11 mouse cellular contexts compared by ENCODE assay signal in the genomic region with DNA sequence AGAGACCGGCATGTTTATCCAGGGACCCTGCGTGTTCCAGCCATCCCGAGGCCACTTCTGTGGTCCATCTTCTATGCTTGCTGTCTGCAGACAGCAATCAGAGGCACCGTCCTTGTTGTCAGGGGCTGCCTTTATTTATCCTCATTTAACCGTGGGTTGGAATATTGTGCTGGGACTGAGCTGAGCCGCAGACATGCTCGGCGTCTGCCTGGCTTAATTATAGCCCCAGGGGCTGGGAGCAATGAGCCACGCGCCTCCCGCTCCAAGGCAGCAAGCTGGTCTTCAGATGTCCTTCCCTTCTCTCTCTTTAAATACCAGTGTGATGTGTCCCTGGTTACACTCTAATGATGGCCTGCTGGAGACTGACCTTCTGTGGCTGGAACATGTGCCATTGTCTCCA. TPM values are rescaled to one million over a fixed set of nuclear protein-coding genes. Genes with fewer than 3 reads are reported as not detected.
DNase-seq lines count a peak whose midpoint lies in the region; ATAC-seq and TF ChIP-seq lines count a peak whose summit lies in the region.
"Had no signal": no experiment of that assay in that cellular context is flagged by ENCODE, and none has a peak within 500 bp of the region (broad histone marks: within the 10 kb centered on the region; RNA-seq: fewer than 3 reads in every experiment).

No protein-coding gene starts in this region.

- peaks cover 44% of the 10 kb centered on the region for H3K4me1 ChIP-seq in midbrain, embryonic 10.5 days
- peaks cover 15% of the 10 kb centered on the region; the same call in 1 of the 2 replicates for H3K4me1 ChIP-seq in midbrain, postnatal 0 days (ENCODE audit: insufficient read depth, low read length)
- H3K4me1 ChIP-seq in forebrain, embryonic 12.5 days = peaks cover 47% of the 10 kb centered on the region
- H3K4me1 ChIP-seq in hindbrain, embryonic 15.5 days (replicated peaks) = peaks cover 36% of the 10 kb centered on the region
- peaks cover 21% of the 10 kb centered on the region for H3K4me1 ChIP-seq in neural tube, embryonic 14.5 days (ENCODE audit: control insufficient read depth, insufficient read depth, low read length)
- no peaks in the 10 kb centered on the region for H3K4me1 ChIP-seq in cerebellum, adult 2 months (ENCODE audit: control insufficient read depth, insufficient read depth, low read length)

- DNase-seq in midbrain, embryonic 10.5 days (ENCODE audit: low spot score) = no peak
- DNase-seq in midbrain, postnatal 0 days (ENCODE audit: low spot score) = no peak
- DNase-seq in left cerebral cortex, postnatal 25 days (ENCODE audit: low spot score in 2 of 2) = no peak
- no peak for DNase-seq in MN1 (ENCODE audit: low spot score)
- no peak for DNase-seq in cerebellum, adult 2 months

- no peak overlapping the region for H3K9ac ChIP-seq in midbrain, postnatal 0 days (replicated peaks; ENCODE audit: low read length, poor library complexity, severe bottlenecking)
- 0 out of 2 replicates have a peak overlapping the region, but pooled peaks have one; percentile 9 for H3K9ac ChIP-seq in forebrain, embryonic 12.5 days
- H3K9ac ChIP-seq in hindbrain, embryonic 15.5 days = no peak overlapping the region
- H3K9ac ChIP-seq in neural tube, embryonic 14.5 days (replicated peaks; ENCODE audit: low read depth, low read length) = no peak overlapping the region
- H3K9ac ChIP-seq: embryonic facial prominence, embryonic 13.5 days; liver, embryonic 12.5 days had no signal

- no peak overlapping the region for H3K4me3 ChIP-seq in midbrain, embryonic 10.5 days
- H3K4me3 ChIP-seq in midbrain, postnatal 0 days (ENCODE audit: low read depth, low read length) = no peak overlapping the region
- H3K4me3 ChIP-seq in forebrain, embryonic 12.5 days (replicated peaks) = no peak overlapping the region
- H3K4me3 ChIP-seq in hindbrain, embryonic 15.5 days = no peak overlapping the region
- no peak overlapping the region for H3K4me3 ChIP-seq in neural tube, embryonic 14.5 days (ENCODE audit: low read depth, low read length)
- H3K4me3 ChIP-seq in cerebellum, adult 2 months (replicated peaks; ENCODE audit: insufficient read depth, low read depth, low read length) = no peak overlapping the region
- H3K4me3 ChIP-seq: embryonic facial prominence, embryonic 13.5 days; liver, embryonic 12.5 days had no signal

- no peak for TF ChIP-seq CTCF in midbrain, postnatal 0 days (IDR thresholded peaks at IDR 0.05)
- TF ChIP-seq CTCF in cerebellum, adult 2 months (IDR thresholded peaks at IDR 0.05; ENCODE audit: borderline replicate concordance, insufficient read depth, low read depth, low read length) = no peak

- peaks cover 46% of the 10 kb centered on the region for H3K27me3 ChIP-seq in midbrain, embryonic 10.5 days (ENCODE audit: low read depth, poor library complexity, severe bottlenecking)
- no peaks in the 10 kb centered on the region for H3K27me3 ChIP-seq in midbrain, postnatal 0 days (ENCODE audit: insufficient read depth, low read length)
- peaks cover 20% of the 10 kb centered on the region for H3K27me3 ChIP-seq in forebrain, embryonic 12.5 days
- no peaks in the 10 kb centered on the region for H3K27me3 ChIP-seq in hindbrain, embryonic 15.5 days
- H3K27me3 ChIP-seq in neural tube, embryonic 14.5 days (ENCODE audit: control insufficient read depth, insufficient read depth, low read length) = no peaks in the 10 kb centered on the region; the same call in 1 of the 2 replicates
- no peaks in the 10 kb centered on the region for H3K27me3 ChIP-seq in cerebellum, adult 2 months (ENCODE audit: control insufficient read depth, insufficient read depth, low read length)

- no peaks in the 10 kb centered on the region for H3K9me3 ChIP-seq in midbrain, embryonic 10.5 days (replicated peaks)
- H3K9me3 ChIP-seq in midbrain, postnatal 0 days (ENCODE audit: low read length) = no peaks in the 10 kb centered on the region
- no peaks in the 10 kb centered on the region for H3K9me3 ChIP-seq in forebrain, embryonic 12.5 days
- H3K9me3 ChIP-seq in hindbrain, embryonic 15.5 days = no peaks in the 10 kb centered on the region
- H3K9me3 ChIP-seq in neural tube, embryonic 14.5 days (ENCODE audit: control insufficient read depth, low read length) = no peaks in the 10 kb centered on the region
- H3K9me3 ChIP-seq: embryonic facial prominence, embryonic 13.5 days; liver, embryonic 12.5 days had no signal

- whole genome bisulfite sequencing in midbrain, embryonic 10.5 days = 75% methylated on average over 11 of the region's 11 CpGs
- 38% methylated on average over 11 of the region's 11 CpGs for WGBS in midbrain, postnatal 0 days
- WGBS in forebrain, embryonic 12.5 days = 31% methylated on average over 11 of the region's 11 CpGs
- 29% methylated on average over 11 of the region's 11 CpGs for WGBS in hindbrain, embryonic 15.5 days
- WGBS in neural tube, embryonic 14.5 days = 35% methylated on average over 11 of the region's 11 CpGs
- WGBS in cerebellum, adult 2 months = 69% methylated on average over 11 of the region's 11 CpGs

- H3K4me2 ChIP-seq in midbrain, postnatal 0 days (ENCODE audit: low read depth, low read length, poor library complexity, severe bottlenecking) = no peak overlapping the region
- peak overlapping the region; percentile 43; the same call in 1 of the 2 replicates for H3K4me2 ChIP-seq in forebrain, embryonic 12.5 days
- H3K4me2 ChIP-seq in hindbrain, embryonic 15.5 days = no peak overlapping the region
- H3K4me2 ChIP-seq in neural tube, embryonic 14.5 days (ENCODE audit: low read depth, low read length) = no peak overlapping the region
- H3K4me2 ChIP-seq: heart, embryonic 11.5 days; liver, embryonic 12.5 days had no signal

- no peak for TF ChIP-seq POLR2A in cerebellum, adult 2 months (IDR thresholded peaks at IDR 0.05; ENCODE audit: borderline replicate concordance, insufficient read depth, low read length)

- peak overlapping the region; percentile 67 for H3K27ac ChIP-seq in midbrain, embryonic 10.5 days (replicated peaks)
- no peak overlapping the region for H3K27ac ChIP-seq in midbrain, postnatal 0 days (ENCODE audit: low read depth, low read length)
- peak overlapping the region; percentile 63 for H3K27ac ChIP-seq in forebrain, embryonic 12.5 days
- H3K27ac ChIP-seq in hindbrain, embryonic 15.5 days (replicated peaks) = 0 out of 2 replicates have a peak overlapping the region, but pooled peaks have one; percentile 0
- H3K27ac ChIP-seq in neural tube, embryonic 14.5 days (ENCODE audit: low read depth, low read length) = peak overlapping the region; percentile 57
- H3K27ac ChIP-seq in cerebellum, adult 2 months (ENCODE audit: insufficient read depth, low read length) = no peak overlapping the region
- H3K27ac ChIP-seq: embryonic facial prominence, embryonic 13.5 days; liver, embryonic 12.5 days had no signal

- ATAC-seq in midbrain, postnatal 0 days (ENCODE audit: low FRiP score) = no peak
- ATAC-seq in forebrain, embryonic 12.5 days (ENCODE audit: low FRiP score) = peak; percentile 49
- ATAC-seq in hindbrain, embryonic 15.5 days (ENCODE audit: low FRiP score, low read depth) = no peak
- peak; percentile 42; the same call in 1 of the 2 replicates for ATAC-seq in neural tube, embryonic 14.5 days (ENCODE audit: low read depth)

- no peaks in the 10 kb centered on the region for H3K36me3 ChIP-seq in midbrain, embryonic 10.5 days
- no peaks in the 10 kb centered on the region for H3K36me3 ChIP-seq in midbrain, postnatal 0 days (ENCODE audit: insufficient read depth, low read length)
- no peaks in the 10 kb centered on the region for H3K36me3 ChIP-seq in forebrain, embryonic 12.5 days (replicated peaks)
- no peaks in the 10 kb centered on the region for H3K36me3 ChIP-seq in hindbrain, embryonic 15.5 days
- H3K36me3 ChIP-seq in neural tube, embryonic 14.5 days (ENCODE audit: control insufficient read depth, insufficient read depth, low read length) = no peaks in the 10 kb centered on the region
- H3K36me3 ChIP-seq: embryonic facial prominence, embryonic 13.5 days; liver, embryonic 12.5 days had no signal

- intact Hi-C loops in left cerebral cortex, postnatal 25 days (cut with DNase I) = loop anchor here (5.0 kb wide), 2 partner anchors 327 to 442 kb away; a partner anchor contains a TSS

RNA-seq across cellular contexts. Expression of a gene that starts 58.2 kb away (rescaled TPM):
- polyA plus RNA-seq in midbrain, embryonic 10.5 days (2016; fragmentation: Nextera tagmentation; extraction: Ambion mirVana) = 107 and 118 TPM in 2 replicates
- total RNA-seq in midbrain, postnatal 0 days (2014; rRNA removed) = 22.1 and 38.8 TPM in 2 replicates
- 41.4 and 47.5 TPM in 2 replicates for polyA plus RNA-seq in midbrain, postnatal 0 days (2015; fragmentation: Nextera tagmentation; extraction: Ambion mirVana)
- 143 and 148 TPM in 2 replicates for polyA plus RNA-seq in forebrain, embryonic 12.5 days (2016; fragmentation: Nextera tagmentation; extraction: Ambion mirVana)
- 56.8 and 61.4 TPM in 2 replicates for polyA plus RNA-seq in hindbrain, embryonic 15.5 days (2015; fragmentation: Nextera tagmentation; extraction: Ambion mirVana)
- polyA plus RNA-seq in neural tube, embryonic 14.5 days (2014; fragmentation: Nextera tagmentation; extraction: Ambion mirVana) = 46.9 and 55.7 TPM in 2 replicates
- total RNA-seq in left cerebral cortex, postnatal 25 days (2021) = 10 to 100 TPM in 1 of 2 experiments, 1 to 10 TPM in 1; 5.7 to 13.4 TPM
- 23.7 and 26.6 TPM in 2 replicates for polyA plus RNA-seq in cerebellum, adult 2 months (2012; rRNA removed)

Comparison
In these comparisons a context has a peak if more than half of its experiments do, and no peak if none do; other contexts are left out.
1. H3K27ac ChIP-seq: peak in midbrain, embryonic 10.5 days (single experiment), forebrain, embryonic 12.5 days (single experiment), hindbrain, embryonic 15.5 days (single experiment) and neural tube, embryonic 14.5 days (single experiment); none in midbrain, postnatal 0 days (single experiment) and cerebellum, adult 2 months (single experiment).
2. ATAC-seq: peak in forebrain, embryonic 12.5 days (single experiment) and neural tube, embryonic 14.5 days (single experiment); none in midbrain, postnatal 0 days (single experiment) and hindbrain, embryonic 15.5 days (single experiment).